Mouse (Mus musculus): ENCODE measurements around the gene Gm27027.

DNA sequence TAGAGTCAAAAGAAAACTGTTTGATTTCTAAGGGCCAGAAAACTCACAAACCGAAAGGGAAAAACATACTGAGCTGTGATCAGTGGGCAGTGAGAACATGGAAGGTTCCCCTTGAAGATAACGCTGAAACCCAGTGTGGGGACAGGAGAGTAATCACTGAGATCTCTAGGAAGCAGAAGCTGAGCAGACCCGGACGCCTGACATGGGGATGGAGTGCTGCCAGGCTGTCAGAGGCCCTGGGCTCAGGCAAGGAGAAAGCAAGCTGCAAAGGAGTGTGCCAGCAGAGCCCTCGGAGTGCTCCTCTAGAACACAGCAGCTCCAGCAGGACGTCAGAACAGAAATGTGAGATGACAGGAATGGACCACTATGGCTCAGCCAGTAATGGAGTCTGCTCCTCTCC lies 28.5 kb upstream of the Gm27027 start:
- TF ChIP-seq FLI1 (IDR thresholded peaks at IDR 0.05; ENCODE audit: low read length) = no peak
- no peak for TF ChIP-seq GATA1 (IDR thresholded peaks at IDR 0.05; ENCODE audit: borderline replicate concordance, low read length)
